Mouse (Mus musculus) hindbrain, embryonic 13.5 days (tissue): ENCODE results near the gene Fbxl7. TPM values are rescaled to one million over a fixed set of nuclear protein-coding genes. Genes with fewer than 3 reads are reported as not detected.

Source experiments
- ATAC-seq: fragments of 200-750 bp; cut with Nextera tagmentation; 2 replicates; pipeline ENCODE4 v1.8.0; 2017; ENCODE audit warnings: moderate TSS enrichment; ENCODE audit not compliant: low FRiP score
- H3K27ac ChIP-seq: fragments of 300-500 bp; sonication (generic); 2 replicates; pipeline ENCODE4 v1.5.1; 2015; ENCODE audit warnings: inconsistent platforms, mild to moderate bottlenecking, moderate library complexity
- H3K27me3 ChIP-seq: fragments of 300-500 bp; sonication (generic); 2 replicates; pipeline ENCODE4 v1.6.1; 2015; ENCODE audit warnings: mild to moderate bottlenecking, inconsistent platforms
- H3K36me3 ChIP-seq: fragments of 300-500 bp; sonication (generic); 2 replicates; pipeline ENCODE4 v1.6.1; 2015; ENCODE audit warnings: mild to moderate bottlenecking, inconsistent platforms
- H3K4me1 ChIP-seq: fragments of 300-500 bp; sonication (generic); replicated peaks from 2 replicates; pipeline ENCODE4 v1.6.1; 2015; ENCODE audit warnings: inconsistent platforms
- H3K4me2 ChIP-seq: fragments of 300-500 bp; sonication (generic); 2 replicates; pipeline ENCODE4 v1.6.1; 2015; ENCODE audit warnings: inconsistent platforms, mild to moderate bottlenecking, moderate library complexity
- H3K4me3 ChIP-seq: fragments of 300-500 bp; sonication (generic); 2 replicates; pipeline ENCODE4 v1.5.1; 2015; ENCODE audit warnings: mild to moderate bottlenecking, inconsistent platforms
- H3K9ac ChIP-seq: fragments of 300-500 bp; sonication (generic); 2 replicates; pipeline ENCODE4 v1.6.1; 2015; ENCODE audit warnings: mild to moderate bottlenecking, inconsistent platforms
- H3K9me3 ChIP-seq: fragments of 300-500 bp; sonication (generic); 2 replicates; pipeline ENCODE4 v1.6.1; 2016; ENCODE audit warnings: inconsistent platforms
- WGBS: fragments of 180-500 bp; shearing (Covaris S2); methylation state at CpG from one replicate; pipeline ENCODE4 v1.1.7; 2015; 5-methylcytosine and 5-hydroxymethylcytosine counted together
- polyA plus RNA-seq: library from polyadenylated mRNA; unstranded; fragments of >200 nt; fragmentation: Nextera tagmentation; extraction: Ambion mirVana; gene quantifications from 2 replicates; pipeline ENCODE4 v1.2.1, GENCODE M21; 2015

The Fbxl7 gene
- polyA plus RNA-seq, 1 experiment from 2014 or later, result 14.9 TPM

DNA sequence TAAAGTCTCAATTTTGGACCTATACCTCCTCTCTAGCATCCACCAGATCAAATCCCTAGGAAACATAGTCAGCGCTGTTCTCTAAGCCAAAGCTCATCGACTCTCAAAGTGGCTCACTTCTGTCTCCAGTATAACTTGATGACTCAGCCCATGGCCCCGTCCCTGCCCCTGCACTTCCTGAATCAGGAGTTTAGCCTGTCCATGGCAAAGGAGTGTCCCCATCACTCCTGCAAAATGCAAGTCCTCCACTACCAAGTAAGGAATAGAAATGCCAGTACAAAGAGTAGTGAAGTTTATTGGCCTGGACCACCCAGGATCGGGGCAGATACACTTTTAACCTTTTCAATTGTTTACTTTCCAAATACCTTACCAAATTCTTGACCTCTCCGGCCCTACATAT is 91.3 kb downstream of the Fbxl7 start:
- no peaks in the 10 kb centered on the region for H3K27me3 ChIP-seq

DNA sequence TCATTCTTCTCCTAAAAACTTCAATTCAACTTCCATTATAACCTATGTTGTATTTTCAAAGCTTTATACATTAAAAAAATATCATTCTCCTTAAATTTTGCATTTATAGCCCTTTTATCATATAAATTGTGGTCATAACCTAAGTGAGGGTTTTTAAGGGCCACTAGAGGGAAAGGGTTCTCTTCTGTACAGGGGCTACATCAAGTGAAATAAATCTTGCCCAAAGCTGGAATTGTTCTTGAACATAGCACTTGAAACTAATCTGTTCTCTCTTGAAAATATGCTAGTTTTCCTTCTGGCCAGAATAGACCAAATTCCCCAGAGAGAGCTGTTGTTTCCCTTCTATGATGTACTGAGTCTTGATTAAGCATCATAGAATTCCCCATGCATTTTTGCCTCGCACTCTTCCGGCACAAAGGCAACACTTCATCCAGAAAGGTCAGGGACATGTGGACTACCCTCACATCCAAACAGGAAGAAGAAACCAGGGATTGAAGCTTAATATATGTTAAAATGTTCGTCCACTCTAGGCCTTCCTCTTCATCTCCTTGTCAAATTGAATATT is 95.8 kb downstream of the Fbxl7 start:
- H3K9me3 ChIP-seq, result no peaks in the 10 kb centered on the region
- no peak for ATAC-seq
- no peak overlapping the region for H3K27ac ChIP-seq
- H3K36me3 ChIP-seq, result no peaks in the 10 kb centered on the region
- H3K4me3 ChIP-seq, result no peak overlapping the region
- H3K27me3 ChIP-seq, result no peaks in the 10 kb centered on the region
- no peak overlapping the region for H3K4me2 ChIP-seq
- H3K4me1 ChIP-seq, result peaks cover 14% of the 10 kb centered on the region
- 69% methylated on average over 3 of the region's 3 CpGs for WGBS
- no peak overlapping the region for H3K9ac ChIP-seq

More for the DNA sequence above, 91.3 kb downstream of the Fbxl7 start:
- no peak overlapping the region for H3K4me2 ChIP-seq
- H3K9me3 ChIP-seq, result no peaks in the 10 kb centered on the region
- WGBS, result 76% methylated on average over 5 of the region's 5 CpGs
- H3K36me3 ChIP-seq, result no peaks in the 10 kb centered on the region
- no peak overlapping the region for H3K4me3 ChIP-seq
- no peak overlapping the region for H3K9ac ChIP-seq
- no peak overlapping the region for H3K27ac ChIP-seq
- no peaks in the 10 kb centered on the region for H3K4me1 ChIP-seq
- ATAC-seq, result no peak

DNA sequence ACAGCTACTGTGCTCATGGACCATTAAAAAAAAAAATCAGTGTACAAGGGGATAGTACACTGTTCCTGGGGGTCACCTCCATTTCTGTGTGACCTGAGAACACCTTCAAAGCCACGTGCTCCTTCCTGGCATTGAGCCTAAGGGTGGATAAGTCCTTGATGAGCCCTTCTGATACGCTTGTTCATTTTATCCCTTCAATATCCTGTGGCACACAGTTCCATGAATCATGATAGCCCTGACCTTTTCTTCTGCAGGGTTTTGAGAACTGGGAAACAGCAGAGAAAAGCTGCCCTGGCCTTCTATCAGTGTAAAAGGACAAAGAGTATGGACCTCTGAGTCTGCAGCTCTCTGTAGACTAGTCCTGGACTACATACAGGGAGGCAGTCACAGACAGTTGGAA is 99.4 kb downstream of the Fbxl7 start:
- 53% methylated on average over 2 of the region's 2 CpGs for WGBS
- H3K4me3 ChIP-seq, result no peak overlapping the region
- peak overlapping the region; percentile 66 for H3K27ac ChIP-seq
- H3K36me3 ChIP-seq, result no peaks in the 10 kb centered on the region
- no peaks in the 10 kb centered on the region for H3K9me3 ChIP-seq
- no peak overlapping the region for H3K9ac ChIP-seq
- ATAC-seq, result 0 out of 2 replicates have a peak, but pooled peaks have one; percentile 12
- H3K4me2 ChIP-seq, result no peak overlapping the region
- H3K27me3 ChIP-seq, result no peaks in the 10 kb centered on the region
- peaks cover 14% of the 10 kb centered on the region for H3K4me1 ChIP-seq

DNA sequence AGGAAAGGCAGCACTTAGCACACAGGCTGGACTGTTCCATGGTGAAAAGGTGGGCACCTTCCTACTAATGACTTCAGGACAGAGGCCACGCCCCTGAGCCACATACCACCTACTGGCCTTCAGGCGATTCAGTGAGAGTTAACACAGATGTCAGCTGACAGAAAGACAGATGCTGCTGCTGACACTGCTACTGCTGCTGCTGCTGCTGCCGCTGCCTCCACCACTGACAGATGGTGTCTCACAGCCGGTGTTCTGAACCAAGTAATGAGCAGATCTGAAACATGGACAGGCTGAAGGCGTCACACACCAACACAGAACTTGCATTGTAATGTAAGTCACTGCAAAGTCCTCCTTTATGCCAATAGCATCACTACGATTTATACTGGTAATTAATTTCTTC is 99.9 kb downstream of the Fbxl7 start:
- WGBS, result 22% methylated on average over 6 of the region's 6 CpGs

DNA sequence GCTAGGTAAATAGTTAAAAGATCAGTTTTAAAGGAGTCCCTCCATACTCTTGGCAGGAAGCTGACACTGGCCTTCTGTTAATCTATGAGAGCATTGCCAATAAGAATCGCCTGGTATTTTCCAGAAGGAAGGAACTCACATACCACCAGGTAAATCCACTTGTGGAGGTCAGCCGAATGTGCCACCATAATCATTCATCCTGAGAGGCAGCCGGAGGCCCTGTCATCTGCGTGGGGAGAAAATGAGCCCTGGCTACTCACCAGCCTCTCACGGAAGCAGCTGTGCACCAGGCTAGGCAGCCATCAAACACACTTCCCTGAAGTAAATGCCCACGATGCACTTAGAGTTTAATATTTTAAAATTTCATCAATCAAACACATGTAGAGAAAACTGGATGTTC is 108.2 kb downstream of the Fbxl7 start:
- peaks cover 6% of the 10 kb centered on the region for H3K4me1 ChIP-seq
- H3K27me3 ChIP-seq, result no peaks in the 10 kb centered on the region
- H3K27ac ChIP-seq, result no peak overlapping the region
- no peak overlapping the region for H3K9ac ChIP-seq
- no peak for ATAC-seq
- H3K9me3 ChIP-seq, result no peaks in the 10 kb centered on the region
- WGBS, result 68% methylated on average over 6 of the region's 6 CpGs
- no peak overlapping the region for H3K4me2 ChIP-seq
- H3K4me3 ChIP-seq, result no peak overlapping the region
- H3K36me3 ChIP-seq, result no peaks in the 10 kb centered on the region

More for the DNA sequence above, 99.9 kb downstream of the Fbxl7 start:
- ATAC-seq, result peak; percentile 84
- no peaks in the 10 kb centered on the region for H3K36me3 ChIP-seq
- H3K9ac ChIP-seq, result no peak overlapping the region
- peak overlapping the region; percentile 66; the same call in 1 of the 2 replicates for H3K27ac ChIP-seq
- H3K4me2 ChIP-seq, result no peak overlapping the region
- H3K27me3 ChIP-seq, result no peaks in the 10 kb centered on the region
- no peaks in the 10 kb centered on the region for H3K9me3 ChIP-seq
- no peak overlapping the region for H3K4me3 ChIP-seq
- H3K4me1 ChIP-seq, result peaks cover 14% of the 10 kb centered on the region

DNA sequence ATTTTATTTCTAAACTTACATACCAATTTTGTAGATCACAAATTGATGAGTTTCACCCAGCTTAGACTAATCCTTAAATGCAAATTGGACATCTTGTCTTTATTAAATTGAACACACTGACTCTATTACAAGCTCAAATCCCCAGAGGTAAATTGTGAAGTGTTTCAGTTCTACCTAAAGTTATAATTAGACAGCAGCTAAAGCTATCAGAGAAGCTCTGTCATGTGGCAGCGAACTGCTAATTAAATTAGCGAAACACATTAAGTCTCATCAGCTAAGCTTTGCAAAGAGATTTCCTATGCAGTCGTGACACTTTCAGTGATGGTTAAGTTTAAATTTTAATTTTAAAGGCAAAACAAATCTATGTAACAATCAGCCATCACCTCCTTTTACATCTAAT is 114.8 kb downstream of the Fbxl7 start:
- H3K36me3 ChIP-seq, result no peaks in the 10 kb centered on the region
- no peak overlapping the region for H3K4me2 ChIP-seq
- H3K27ac ChIP-seq, result no peak overlapping the region
- no peaks in the 10 kb centered on the region for H3K9me3 ChIP-seq
- no peak overlapping the region for H3K4me3 ChIP-seq
- 57% methylated on average over 3 of the region's 3 CpGs for WGBS
- no peaks in the 10 kb centered on the region for H3K27me3 ChIP-seq
- 0 out of 2 replicates have a peak, but pooled peaks cover 2% of the 10 kb centered on the region for H3K4me1 ChIP-seq
- H3K9ac ChIP-seq, result no peak overlapping the region
- ATAC-seq, result no peak

DNA sequence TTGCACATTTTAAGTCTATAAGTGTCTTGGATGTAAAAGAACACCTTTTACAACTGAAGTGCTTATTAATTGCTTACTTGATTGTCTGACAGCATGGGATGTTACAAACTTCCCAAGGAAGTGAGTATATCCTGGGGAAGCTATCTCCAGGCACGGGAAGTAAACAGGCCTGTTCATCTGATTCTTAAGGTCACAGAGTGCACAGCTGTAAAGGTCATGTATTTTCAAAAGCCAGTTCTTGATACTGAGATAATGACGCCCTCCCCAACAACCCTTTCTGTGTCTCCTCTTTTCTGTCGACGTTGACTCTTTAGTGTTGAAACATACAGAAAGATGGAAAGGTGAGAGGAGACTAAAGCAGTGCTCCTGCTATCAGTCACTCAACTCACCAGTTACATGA is 116.3 kb downstream of the Fbxl7 start:
- no peak overlapping the region for H3K4me2 ChIP-seq
- no peaks in the 10 kb centered on the region for H3K36me3 ChIP-seq
- 0 out of 2 replicates have a peak, but pooled peaks cover 2% of the 10 kb centered on the region for H3K4me1 ChIP-seq
- 81% methylated on average over 4 of the region's 4 CpGs for WGBS
- no peak for ATAC-seq
- H3K27me3 ChIP-seq, result no peaks in the 10 kb centered on the region
- no peaks in the 10 kb centered on the region for H3K9me3 ChIP-seq
- no peak overlapping the region for H3K4me3 ChIP-seq
- H3K27ac ChIP-seq, result no peak overlapping the region
- no peak overlapping the region for H3K9ac ChIP-seq

DNA sequence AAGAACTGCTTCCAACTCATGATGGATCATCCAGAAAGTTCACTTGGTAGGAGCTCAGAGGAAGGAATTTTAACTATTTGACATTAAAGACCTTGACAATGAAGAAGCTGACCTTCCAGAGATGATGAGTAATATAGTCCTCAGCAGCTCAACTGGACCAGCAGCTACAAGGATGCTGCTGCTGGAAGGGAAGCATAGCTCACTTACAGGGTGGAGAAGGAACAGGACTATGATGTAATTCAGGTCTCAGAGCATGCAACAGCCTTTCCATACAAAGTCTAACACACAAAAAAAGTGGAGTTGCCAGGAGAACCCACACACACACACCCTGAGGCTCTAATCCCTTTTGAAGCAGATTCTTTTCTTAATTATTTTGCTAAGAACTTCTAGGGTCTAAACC is 119.7 kb downstream of the Fbxl7 start:
- Histone ChIP-seq H3K4me3 (no peak overlapping the region), H3K9me3 (no peaks in the 10 kb centered on the region), H3K27me3 (no peaks in the 10 kb centered on the region), H3K27ac (no peak overlapping the region), H3K9ac (no peak overlapping the region), H3K36me3 (no peaks in the 10 kb centered on the region), H3K4me1 (0 out of 2 replicates have a peak, but pooled peaks cover 2% of the 10 kb centered on the region), H3K4me2 (no peak overlapping the region)
- ATAC-seq, result no peak

DNA sequence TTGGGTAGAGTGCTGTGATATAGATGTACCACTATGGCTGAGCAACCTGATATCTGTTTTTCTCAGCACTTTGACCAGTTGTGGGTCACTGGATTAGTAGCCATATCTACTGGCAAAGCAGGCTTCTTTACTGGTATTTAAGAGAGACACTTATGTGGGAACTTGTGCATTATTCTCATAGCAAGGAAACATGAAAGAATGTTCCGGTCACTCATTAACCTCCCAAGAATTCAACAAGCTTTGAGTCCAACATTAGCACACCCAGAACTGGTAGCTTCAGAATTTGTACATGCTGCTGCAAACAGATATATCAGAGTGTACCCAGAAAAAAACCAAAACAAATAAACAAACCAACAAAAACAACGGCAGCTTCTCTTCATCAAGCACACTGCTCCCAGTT is 120.5 kb downstream of the Fbxl7 start:
- 95% methylated on average over 2 of the region's 2 CpGs for WGBS
- H3K9ac ChIP-seq, result no peak overlapping the region
- H3K9me3 ChIP-seq, result no peaks in the 10 kb centered on the region
- H3K27ac ChIP-seq, result no peak overlapping the region
- H3K27me3 ChIP-seq, result no peaks in the 10 kb centered on the region
- ATAC-seq, result no peak
- H3K36me3 ChIP-seq, result no peaks in the 10 kb centered on the region
- no peak overlapping the region for H3K4me3 ChIP-seq
- H3K4me2 ChIP-seq, result no peak overlapping the region
- 0 out of 2 replicates have a peak, but pooled peaks cover 2% of the 10 kb centered on the region for H3K4me1 ChIP-seq

DNA sequence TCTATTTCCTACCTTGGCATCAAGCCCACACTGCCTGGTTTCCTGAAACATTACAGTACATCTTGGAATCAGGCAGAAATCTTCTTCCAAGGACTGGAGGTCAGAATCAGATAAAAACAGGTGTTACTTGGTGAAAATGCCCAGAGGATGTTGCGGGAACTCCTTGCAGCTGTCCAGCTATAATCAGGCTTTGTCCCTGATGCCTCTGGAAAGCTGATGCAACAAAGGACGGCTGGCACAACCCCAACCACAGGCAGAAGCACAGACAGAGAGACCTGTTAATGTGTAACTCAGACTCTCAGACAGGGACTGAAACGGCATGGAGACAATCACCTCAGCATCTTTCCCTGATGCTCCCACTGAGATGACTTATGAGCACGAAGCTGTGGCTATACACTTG is 133.7 kb downstream of the Fbxl7 start:
- Histone ChIP-seq H3K36me3 (no peaks in the 10 kb centered on the region), H3K4me1 (peaks cover 7% of the 10 kb centered on the region; the same call in 1 of the 2 replicates), H3K27me3 (no peaks in the 10 kb centered on the region), H3K27ac (no peak overlapping the region), H3K4me2 (no peak overlapping the region), H3K9ac (no peak overlapping the region), H3K4me3 (no peak overlapping the region), H3K9me3 (no peaks in the 10 kb centered on the region)
- 39% methylated on average over 4 of the region's 4 CpGs for WGBS
- ATAC-seq, result no peak

DNA sequence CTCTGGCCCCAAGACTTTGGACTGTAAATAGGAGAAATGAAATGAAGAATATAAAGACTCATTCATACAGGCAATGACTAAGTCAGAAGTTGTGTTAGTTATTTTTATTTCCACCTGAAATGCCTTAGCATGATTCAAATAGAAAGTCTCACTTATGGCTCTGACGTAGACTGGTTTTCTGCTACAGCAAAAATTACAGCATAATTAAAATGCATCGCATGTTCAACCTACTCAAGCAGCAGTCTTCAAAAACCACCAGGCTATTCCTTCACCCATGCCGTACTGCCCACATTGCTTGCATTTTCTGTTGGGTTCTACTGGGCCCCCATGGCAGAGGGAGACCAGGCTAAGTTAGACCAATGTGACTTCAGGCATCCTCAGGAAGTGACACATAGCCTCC is 146.9 kb downstream of the Fbxl7 start:
- Histone ChIP-seq H3K4me1 (no peaks in the 10 kb centered on the region), H3K9ac (no peak overlapping the region), H3K4me3 (no peak overlapping the region), H3K4me2 (no peak overlapping the region), H3K27me3 (no peaks in the 10 kb centered on the region), H3K36me3 (no peaks in the 10 kb centered on the region), H3K27ac (no peak overlapping the region), H3K9me3 (no peaks in the 10 kb centered on the region)
- no peak for ATAC-seq
- 98% methylated on average over 3 of the region's 3 CpGs for WGBS

DNA sequence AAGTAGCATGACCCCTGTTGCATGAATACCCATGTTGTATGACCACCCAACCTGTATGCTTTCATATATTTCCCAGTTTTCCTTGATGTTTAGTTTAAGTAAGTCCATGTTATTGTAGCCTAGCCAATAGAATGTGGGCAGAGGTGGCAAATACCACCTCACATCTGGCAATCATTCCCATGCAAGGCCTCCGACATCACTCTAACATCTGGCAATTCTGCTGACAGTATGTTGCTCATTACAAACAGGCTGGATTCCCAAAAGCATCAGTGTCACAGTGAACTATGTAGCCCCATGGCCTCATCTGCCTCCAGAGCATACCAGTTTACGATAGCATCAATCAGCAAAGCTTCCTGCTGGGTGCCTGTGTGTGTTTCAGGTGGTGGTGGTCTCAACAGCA is 163.0 kb downstream of the Fbxl7 start:
- H3K4me2 ChIP-seq, result no peak overlapping the region
- H3K27ac ChIP-seq, result no peak overlapping the region
- WGBS, result 70% methylated on average over 2 of the region's 2 CpGs
- ATAC-seq, result no peak
- no peaks in the 10 kb centered on the region for H3K9me3 ChIP-seq
- no peaks in the 10 kb centered on the region for H3K4me1 ChIP-seq
- H3K36me3 ChIP-seq, result no peaks in the 10 kb centered on the region
- no peak overlapping the region for H3K4me3 ChIP-seq
- no peak overlapping the region for H3K9ac ChIP-seq
- H3K27me3 ChIP-seq, result no peaks in the 10 kb centered on the region

DNA sequence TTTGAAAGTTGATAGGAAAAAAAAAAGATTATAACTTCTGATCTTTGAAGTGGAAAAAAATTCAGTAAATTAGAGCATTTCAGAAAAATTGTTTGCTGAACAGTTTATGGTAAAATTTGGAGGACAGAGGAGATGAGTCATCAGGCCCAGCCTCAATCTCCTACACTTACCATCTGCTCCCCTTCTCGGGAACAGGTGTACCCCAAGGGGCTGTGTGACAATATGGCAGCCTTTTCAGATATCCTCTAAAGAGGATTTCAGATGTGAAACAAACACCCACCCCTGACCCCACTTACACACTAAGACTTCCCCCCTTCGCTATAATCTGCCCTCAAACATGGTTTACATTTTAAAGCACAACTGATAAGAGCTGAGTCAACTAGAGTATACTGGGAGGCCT is 164.6 kb downstream of the Fbxl7 start:
- Histone ChIP-seq H3K9ac (no peak overlapping the region), H3K27me3 (no peaks in the 10 kb centered on the region), H3K4me3 (no peak overlapping the region), H3K27ac (no peak overlapping the region), H3K4me2 (no peak overlapping the region), H3K4me1 (no peaks in the 10 kb centered on the region), H3K36me3 (no peaks in the 10 kb centered on the region), H3K9me3 (no peaks in the 10 kb centered on the region)
- 77% methylated on average over 2 of the region's 2 CpGs for WGBS
- ATAC-seq, result no peak
